Mouse (Mus musculus) olfactory bulb, adult 2 months (tissue): ENCODE results near the gene Tmc8.

Source experiments
- CTCF ChIP-seq: fragments of 200-500 bp; IDR thresholded peaks from 2 replicates; pipeline ENCODE4 v1.5.1; 2012; ENCODE audit warnings: low read depth, mild to moderate bottlenecking, low read length, moderate library complexity; ENCODE audit not compliant: insufficient read depth
- POLR2A ChIP-seq: fragments of 200-500 bp; IDR thresholded peaks from 2 replicates; pipeline ENCODE4 v1.6.1; 2012; ENCODE audit warnings: mild to moderate bottlenecking, low read depth, low read length, moderate library complexity; ENCODE audit not compliant: insufficient read depth

DNA sequence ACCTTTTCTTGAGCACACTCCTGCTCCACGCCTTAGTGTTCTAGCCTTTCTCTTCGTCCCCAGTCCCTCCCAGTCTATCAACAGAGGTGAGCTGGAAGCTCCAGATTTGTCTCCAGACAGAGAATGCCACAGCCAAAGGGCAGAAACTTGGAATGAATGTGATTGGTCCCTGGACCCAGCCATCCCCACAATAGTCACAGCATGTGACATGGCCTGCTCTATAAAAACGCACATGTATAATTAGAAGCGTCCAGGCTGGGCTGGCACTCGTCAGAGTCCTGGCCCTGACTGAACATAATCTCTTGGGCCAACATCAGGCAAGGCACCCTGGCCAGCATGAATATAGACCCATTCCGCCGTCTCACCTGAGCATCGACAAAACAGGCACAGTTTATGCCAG is 37.2 kb downstream of the Tmc8 start:
- TF ChIP-seq POLR2A, result no peak
- TF ChIP-seq CTCF, result no peak
